Mouse (Mus musculus): Measurements from ENCODE around the gene Ccn6.

- TF ChIP-seq POLR2A (IDR thresholded peaks at IDR 0.05; ENCODE audit: low read depth, low read length) (no peak), CTCF (conservative IDR thresholded peaks at IDR 0.05; ENCODE audit: insufficient read depth, insufficient read length, low read depth, low read length) (no peak)
These were observed 38.9 kb upstream of the Ccn6 start for GRCm38 (mm10) chr10:39202490-39202889.
